Mouse (Mus musculus): ENCODE results near the gene Tmem269.

The Tmem269 gene

GRCm38 (mm10) chr4:119218169-119218568 lies at the start of gene Tmem269:
Gene Tmem269 (minus strand): TSS chr4:119218217.
- DNase-seq (ENCODE audit: low read depth) = no peak

- no peak for DNase-seq (ENCODE audit: low read depth)
Measured at GRCm38 (mm10) chr4:119266606-119267005, 48.6 kb upstream of the Tmem269 start.

DNA sequence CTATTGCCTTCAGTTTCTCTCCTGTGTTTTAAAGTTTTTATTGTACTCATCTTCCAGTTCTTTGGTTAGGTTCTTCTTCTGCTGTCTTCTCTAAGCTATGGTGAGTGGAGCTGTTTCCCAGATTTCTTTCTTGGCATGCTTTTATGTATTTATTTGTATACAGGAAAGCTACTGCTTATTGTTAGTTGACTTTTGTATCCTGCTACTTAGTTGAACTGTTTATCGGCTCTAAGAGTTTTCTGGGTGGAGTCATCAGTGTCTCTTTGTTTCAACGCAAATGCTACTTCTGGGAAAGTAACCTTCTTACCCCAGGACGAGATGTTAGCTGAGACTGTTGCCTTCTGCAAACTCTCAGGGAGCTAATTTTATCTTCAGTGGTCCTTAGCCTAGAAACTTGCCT lies 45.4 kb upstream of the Tmem269 start:
- no peak for DNase-seq (ENCODE audit: low read depth)

DNA sequence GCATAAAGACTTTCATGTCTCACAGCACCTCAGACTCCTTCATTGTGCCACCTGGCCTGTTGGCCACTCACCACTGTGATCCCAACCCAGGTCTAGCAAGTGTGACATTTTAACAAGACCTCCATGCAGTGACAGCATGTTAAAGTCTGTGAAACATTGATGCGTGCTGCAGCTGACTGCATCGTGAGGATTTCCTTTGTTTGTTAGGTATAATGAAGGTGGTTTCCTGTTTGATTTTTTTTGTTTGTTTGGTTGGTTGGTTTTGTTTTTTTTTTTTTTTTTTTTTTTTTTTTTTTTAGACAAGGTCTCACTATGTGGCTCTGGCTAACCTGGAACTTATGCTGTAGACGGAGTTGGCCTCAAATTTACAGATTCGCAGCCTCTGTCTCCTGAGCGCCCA lies 44.5 kb upstream of the Tmem269 start:
- DNase-seq (ENCODE audit: low read depth) = no peak

- no peak for DNase-seq (ENCODE audit: low read depth)
Measured at GRCm38 (mm10) chr4:119261087-119261713, 43.2 kb upstream of the Tmem269 start.

- DNase-seq (ENCODE audit: low read depth) = no peak
Measured at GRCm38 (mm10) chr4:119259344-119260254, 41.6 kb upstream of the Tmem269 start.

GRCm38 (mm10) chr4:119257083-119257482 lies 39.1 kb upstream of the Tmem269 start:
- no peak for DNase-seq (ENCODE audit: low read depth)

DNA sequence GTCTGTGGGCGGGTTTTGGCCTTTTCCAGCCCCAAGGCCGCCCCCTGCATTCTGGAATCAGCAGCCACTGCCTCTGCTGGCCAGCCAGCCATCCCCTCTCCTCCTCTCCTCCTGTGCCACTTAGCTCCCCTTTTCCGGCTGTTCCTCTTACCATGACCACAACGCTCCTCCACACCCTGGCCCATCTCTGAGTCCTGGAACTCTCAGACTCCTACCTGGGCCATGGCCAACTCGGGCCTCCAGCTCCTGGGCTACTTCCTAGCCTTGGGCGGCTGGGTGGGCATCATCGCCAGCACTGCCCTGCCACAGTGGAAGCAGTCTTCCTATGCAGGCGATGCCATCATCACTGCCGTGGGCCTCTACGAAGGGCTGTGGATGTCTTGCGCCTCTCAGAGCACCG lies 37.3 kb upstream of the Tmem269 start, which contains the start of gene Cldn19:
Gene Cldn19, plus strand, starts transcription at position 64 of the 400 bp plus-strand sequence.
- no peak for DNase-seq (ENCODE audit: low read depth)

- DNase-seq (ENCODE audit: low read depth) = no peak
Measured at GRCm38 (mm10) chr4:119254012-119254618, 36.1 kb upstream of the Tmem269 start.

DNA sequence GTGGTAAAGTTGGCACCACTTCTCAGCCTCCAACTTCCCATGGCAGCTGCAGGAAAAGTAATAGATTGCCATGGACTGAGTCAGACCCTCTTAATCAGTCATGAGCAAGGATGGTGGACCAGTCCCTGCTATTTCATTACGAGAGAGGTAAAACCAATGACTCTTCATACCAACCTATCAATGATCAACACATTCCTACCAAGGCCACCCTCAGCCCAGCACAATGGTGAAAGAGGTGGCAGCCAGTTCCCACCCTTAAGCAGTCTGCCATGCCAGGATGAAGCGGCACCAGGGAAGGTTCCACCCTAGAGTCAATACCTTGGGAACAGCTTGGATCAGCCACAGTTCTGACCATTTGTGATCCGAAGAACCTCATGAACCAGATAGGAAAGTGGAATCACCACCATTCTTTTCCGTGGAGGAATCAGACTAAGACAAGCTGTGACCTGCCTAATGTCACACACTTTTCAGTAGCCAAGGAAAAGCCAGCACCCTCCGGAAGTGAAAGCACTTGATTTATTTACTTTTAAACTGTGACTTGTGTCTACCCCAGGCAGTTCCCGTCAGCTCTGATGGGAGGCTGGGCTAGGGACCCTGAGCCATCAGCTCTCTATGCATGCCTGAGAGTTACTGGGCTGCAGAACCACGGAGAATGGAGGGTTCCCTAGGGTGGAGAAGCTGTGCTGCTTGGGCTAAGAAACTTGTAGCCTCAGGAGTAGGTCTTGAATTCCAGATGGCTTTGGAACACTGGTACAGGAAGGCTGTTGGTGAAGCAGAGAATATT lies 34.2 kb upstream of the Tmem269 start:
- no peak for DNase-seq (ENCODE audit: low read depth)

DNA sequence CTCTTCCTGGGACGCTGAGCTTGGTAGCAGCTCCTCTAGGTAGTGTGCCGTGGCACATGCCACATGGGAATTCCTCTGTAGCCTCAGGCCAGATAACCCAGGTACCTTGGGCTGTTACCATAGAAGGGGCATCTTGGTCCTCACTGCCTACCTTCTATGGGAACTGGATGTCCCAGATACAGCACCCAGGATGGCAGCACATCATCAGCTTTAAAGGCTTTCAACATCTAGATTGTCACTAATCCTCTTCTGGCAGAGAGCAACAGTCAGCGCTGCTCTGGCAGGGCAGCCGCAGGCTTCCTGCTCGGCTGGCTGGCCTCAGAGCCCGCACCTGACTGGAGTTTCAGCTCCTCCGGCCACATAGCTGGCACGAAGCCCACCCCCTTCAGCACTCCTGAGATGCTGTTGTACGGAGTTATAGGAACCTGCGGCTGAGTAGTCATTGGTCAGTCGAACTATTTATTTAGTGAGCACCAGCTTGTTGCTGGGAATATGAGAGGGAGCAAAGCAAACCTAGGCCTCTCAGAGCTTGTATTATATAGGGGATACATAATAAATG lies 30.5 kb upstream of the Tmem269 start:
- no peak for DNase-seq (ENCODE audit: low read depth)

- peak; percentile 73 for DNase-seq (ENCODE audit: low read depth)
Measured at GRCm38 (mm10) chr4:119247462-119248235, 29.6 kb upstream of the Tmem269 start.

GRCm38 (mm10) chr4:119246688-119247225 lies 28.7 kb upstream of the Tmem269 start:
- DNase-seq (ENCODE audit: low read depth) = no peak

DNA sequence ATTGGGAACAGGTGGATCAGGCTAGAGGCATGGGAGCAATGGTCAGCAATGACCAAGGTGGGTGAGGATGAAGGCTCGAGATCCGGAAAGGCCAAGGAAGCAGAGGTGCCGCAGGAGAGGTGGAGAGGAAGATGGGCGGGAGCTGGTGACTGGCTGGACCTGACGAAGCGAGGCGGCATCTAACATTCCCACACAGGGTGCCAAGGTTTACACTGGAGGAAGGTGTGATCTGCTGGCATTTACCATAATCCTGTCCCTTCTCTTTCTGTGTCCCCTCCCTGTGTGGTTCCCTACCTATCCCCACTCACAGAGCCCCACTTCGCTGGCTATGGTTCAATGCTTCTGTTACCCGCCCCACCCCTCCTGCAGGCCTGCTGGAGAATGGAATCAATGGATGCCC lies 27.9 kb upstream of the Tmem269 start:
- no peak for DNase-seq (ENCODE audit: low read depth)

DNA sequence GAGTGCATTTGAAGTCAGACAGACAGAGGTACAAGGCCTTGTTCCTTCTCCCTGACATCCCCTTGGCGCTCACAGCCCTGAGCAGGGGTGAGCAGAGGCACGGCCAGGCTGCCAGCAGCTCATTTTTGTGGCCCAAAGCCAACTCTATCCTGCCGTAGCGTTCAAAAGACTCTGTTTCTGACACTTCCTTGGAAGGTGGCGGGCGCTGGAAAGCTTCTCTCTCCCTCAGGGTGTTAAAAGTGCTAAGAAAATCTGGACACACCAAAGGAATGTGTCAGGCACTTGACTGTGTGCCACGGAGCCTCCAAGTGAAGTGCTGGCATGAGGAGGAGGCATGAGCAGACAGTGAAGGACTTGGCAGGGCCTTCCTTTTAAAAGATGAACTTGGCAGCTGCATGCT lies 27.5 kb upstream of the Tmem269 start:
- DNase-seq (ENCODE audit: low read depth) = no peak

GRCm38 (mm10) chr4:119244468-119245240 lies 26.6 kb upstream of the Tmem269 start:
- no peak for DNase-seq (ENCODE audit: low read depth)

DNA sequence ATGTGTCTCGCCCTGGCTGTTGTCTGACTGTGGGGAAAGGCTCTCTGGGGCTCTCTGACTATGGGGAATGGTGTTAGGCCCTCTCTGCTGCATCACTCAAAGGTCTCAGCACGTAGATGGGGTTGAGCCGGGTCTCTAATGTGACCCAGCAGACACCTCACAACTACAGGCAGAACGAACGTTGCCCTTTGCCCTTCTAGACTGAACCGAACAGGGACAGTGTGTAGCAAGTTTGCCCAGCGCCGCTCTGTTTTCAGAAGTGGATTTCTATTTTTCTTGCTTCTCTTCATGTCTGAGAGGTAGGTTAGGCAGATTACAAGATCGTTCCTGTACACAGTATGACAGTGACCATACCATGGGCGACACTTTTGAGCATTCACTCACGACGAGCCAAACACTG lies 24.6 kb upstream of the Tmem269 start:
- no peak for DNase-seq (ENCODE audit: low read depth)

DNA sequence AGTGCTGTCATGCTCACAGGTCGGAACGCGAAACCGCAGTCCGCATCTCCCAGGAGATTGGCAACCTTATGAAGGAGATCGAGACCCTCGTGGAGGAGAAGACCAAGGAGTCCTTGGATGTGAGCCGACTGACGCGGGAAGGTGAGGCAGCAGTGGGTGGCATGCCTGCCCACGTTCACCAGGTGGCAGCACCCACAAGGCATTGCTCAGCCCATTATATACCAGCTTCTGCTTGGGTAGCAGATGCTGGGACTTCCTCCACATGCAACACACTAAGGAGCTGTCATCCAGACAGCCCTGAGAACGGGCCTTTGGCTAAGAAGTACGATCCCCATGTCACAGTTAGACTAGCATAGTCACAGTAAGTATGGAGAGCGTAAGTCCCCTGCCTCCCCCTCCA lies 23.6 kb upstream of the Tmem269 start:
- DNase-seq (ENCODE audit: low read depth) = no peak

GRCm38 (mm10) chr4:119239181-119239682 lies 21.2 kb upstream of the Tmem269 start:
- peak; percentile 83 for DNase-seq (ENCODE audit: low read depth)

DNA sequence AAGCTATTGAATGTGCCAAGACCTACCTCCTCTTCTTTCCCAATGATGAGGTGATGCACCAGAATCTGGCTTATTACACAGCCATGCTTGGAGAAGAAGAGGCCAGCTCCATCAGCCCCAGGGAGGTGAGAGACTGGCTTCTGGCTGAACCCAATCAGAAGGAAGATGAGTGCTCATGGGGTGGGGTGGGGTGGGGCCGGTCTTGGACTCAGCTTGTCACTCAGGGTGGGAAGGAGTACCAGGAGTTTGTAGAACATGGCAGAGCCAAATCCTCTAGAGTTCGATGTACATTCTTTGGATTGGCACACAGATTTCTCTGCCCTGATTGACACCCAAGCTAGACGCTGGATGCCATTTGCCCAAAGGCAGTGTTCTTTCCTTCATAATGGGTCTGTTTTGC lies 20.6 kb upstream of the Tmem269 start:
- DNase-seq (ENCODE audit: low read depth) = no peak

Data from naive thymus-derived CD4-positive, alpha-beta T cell, adult 2 months (primary cell).